Mouse (Mus musculus): ENCODE measurements around the gene Tspan9. TPM values are rescaled to one million over a fixed set of nuclear protein-coding genes. Genes with fewer than 3 reads are reported as not detected.

Gene Tspan9
- polyA plus RNA-seq, 1 experiment from 2014 or later, result 114 TPM

GRCm38 (mm10) chr6:127920652-127921051 is 222.7 kb downstream of the Tspan9 start:
- ATAC-seq (ENCODE audit: insufficient number of reproducible peaks, insufficient read depth, low FRiP score, low TSS enrichment, low read depth), result no peak
- peaks cover 18% of the 10 kb centered on the region for H3K36me3 ChIP-seq
- no peak overlapping the region for H3K27ac ChIP-seq
- peaks cover 7% of the 10 kb centered on the region for H3K27me3 ChIP-seq
- no peak overlapping the region for H3K4me3 ChIP-seq (replicated peaks)
- WGBS, result 7% methylated on average over 8 of the region's 8 CpGs
- H3K4me2 ChIP-seq, result no peak overlapping the region
- H3K9me3 ChIP-seq, result peaks cover 5% of the 10 kb centered on the region; the same call in 1 of the 2 replicates
- no peak overlapping the region for H3K9ac ChIP-seq (replicated peaks)
- H3K4me1 ChIP-seq (replicated peaks), result no peaks in the 10 kb centered on the region

- no peak overlapping the region for H3K4me3 ChIP-seq (replicated peaks)
- no peak overlapping the region for H3K4me2 ChIP-seq
- no peaks in the 10 kb centered on the region for H3K4me1 ChIP-seq (replicated peaks)
- peaks cover 7% of the 10 kb centered on the region for H3K27me3 ChIP-seq
- no peak overlapping the region for H3K27ac ChIP-seq
- peaks cover 22% of the 10 kb centered on the region for H3K36me3 ChIP-seq
- H3K9me3 ChIP-seq, result peaks cover 5% of the 10 kb centered on the region; the same call in 1 of the 2 replicates
- no peak overlapping the region for H3K9ac ChIP-seq (replicated peaks)
- WGBS, result 88% methylated on average over 6 of the region's 6 CpGs
- ATAC-seq (ENCODE audit: insufficient number of reproducible peaks, insufficient read depth, low FRiP score, low TSS enrichment, low read depth), result no peak
Observed at GRCm38 (mm10) chr6:127919491-127919890, 223.9 kb downstream of the Tspan9 start.

- no peak for ATAC-seq (ENCODE audit: insufficient number of reproducible peaks, insufficient read depth, low FRiP score, low TSS enrichment, low read depth)
- no peak overlapping the region for H3K4me2 ChIP-seq
- H3K4me3 ChIP-seq (replicated peaks), result no peak overlapping the region
- H3K4me1 ChIP-seq (replicated peaks), result no peaks in the 10 kb centered on the region
- H3K9me3 ChIP-seq, result peaks cover 5% of the 10 kb centered on the region; the same call in 1 of the 2 replicates
- peaks cover 39% of the 10 kb centered on the region for H3K36me3 ChIP-seq
- 69% methylated on average over 4 of the region's 4 CpGs for WGBS
- peaks cover 7% of the 10 kb centered on the region; the same call in 1 of the 2 replicates for H3K27me3 ChIP-seq
- H3K27ac ChIP-seq, result no peak overlapping the region
- no peak overlapping the region for H3K9ac ChIP-seq (replicated peaks)
Observed at GRCm38 (mm10) chr6:127917712-127918111, 225.7 kb downstream of the Tspan9 start.

GRCm38 (mm10) chr6:127916993-127917392 is 226.4 kb downstream of the Tspan9 start:
- WGBS, result 79% methylated on average over 3 of the region's 3 CpGs
- peaks cover 39% of the 10 kb centered on the region for H3K36me3 ChIP-seq
- H3K4me2 ChIP-seq, result no peak overlapping the region
- no peak for ATAC-seq (ENCODE audit: insufficient number of reproducible peaks, insufficient read depth, low FRiP score, low TSS enrichment, low read depth)
- no peak overlapping the region for H3K4me3 ChIP-seq (replicated peaks)
- H3K9me3 ChIP-seq, result peaks cover 5% of the 10 kb centered on the region; the same call in 1 of the 2 replicates
- no peak overlapping the region for H3K9ac ChIP-seq (replicated peaks)
- H3K27ac ChIP-seq, result no peak overlapping the region
- H3K4me1 ChIP-seq (replicated peaks), result no peaks in the 10 kb centered on the region
- peaks cover 3% of the 10 kb centered on the region; the same call in 1 of the 2 replicates for H3K27me3 ChIP-seq

GRCm38 (mm10) chr6:127912938-127913337 is 230.5 kb downstream of the Tspan9 start:
- H3K27me3 ChIP-seq, result no peaks in the 10 kb centered on the region

GRCm38 (mm10) chr6:127911687-127912086 is 231.7 kb downstream of the Tspan9 start:
- H3K9me3 ChIP-seq, result peaks cover 5% of the 10 kb centered on the region; the same call in 1 of the 2 replicates
- H3K9ac ChIP-seq (replicated peaks), result no peak overlapping the region
- H3K4me1 ChIP-seq (replicated peaks), result no peaks in the 10 kb centered on the region
- H3K36me3 ChIP-seq, result peaks cover 38% of the 10 kb centered on the region
- no peak overlapping the region for H3K27ac ChIP-seq
- H3K4me2 ChIP-seq, result no peak overlapping the region
- no peaks in the 10 kb centered on the region for H3K27me3 ChIP-seq
- H3K4me3 ChIP-seq (replicated peaks), result no peak overlapping the region
- ATAC-seq (ENCODE audit: insufficient number of reproducible peaks, insufficient read depth, low FRiP score, low TSS enrichment, low read depth), result no peak
- WGBS, result 72% methylated on average over 4 of the region's 4 CpGs

More at GRCm38 (mm10) chr6:127912938-127913337, 230.5 kb downstream of the Tspan9 start:
- no peak for ATAC-seq (ENCODE audit: insufficient number of reproducible peaks, insufficient read depth, low FRiP score, low TSS enrichment, low read depth)
- Histone ChIP-seq H3K4me2 (no peak overlapping the region), H3K4me1 (replicated peaks) (no peaks in the 10 kb centered on the region), H3K9me3 (peaks cover 5% of the 10 kb centered on the region; the same call in 1 of the 2 replicates), H3K9ac (replicated peaks) (no peak overlapping the region), H3K4me3 (replicated peaks) (no peak overlapping the region), H3K36me3 (peaks cover 33% of the 10 kb centered on the region), H3K27ac (no peak overlapping the region)
- 92% methylated on average over 3 of the region's 3 CpGs for WGBS

Small RNA genes lying within 50 kb of the gene (microRNA-seq; reads per million reads assigned to microRNA genes)
- not detected for gene Gm26338

Other genes starting within 250 kb of the Tspan9 start
- 3.5 TPM in 2 replicates for gene Tead4, start 157.2 kb upstream of the Tspan9 start, polyA plus RNA-seq (2016; fragmentation: Nextera tagmentation; extraction: Ambion mirVana)
- 21.0 and 23.6 TPM in 2 replicates for gene Tulp3, start 212.3 kb upstream of the Tspan9 start, polyA plus RNA-seq (2016; fragmentation: Nextera tagmentation; extraction: Ambion mirVana)
- 167 and 177 TPM in 2 replicates for gene Rhno1, start 219.3 kb upstream of the Tspan9 start, polyA plus RNA-seq (2016; fragmentation: Nextera tagmentation; extraction: Ambion mirVana)
- 43.2 and 52.4 TPM in 2 replicates for gene Foxm1, start 219.4 kb upstream of the Tspan9 start, polyA plus RNA-seq (2016; fragmentation: Nextera tagmentation; extraction: Ambion mirVana)
- gene Tex52, start 231.9 kb upstream of the Tspan9 start, polyA plus RNA-seq (2016; fragmentation: Nextera tagmentation; extraction: Ambion mirVana), result 0.38 and 0.74 TPM in 2 replicates
- gene Gm44596, start 231.9 kb upstream of the Tspan9 start, polyA plus RNA-seq (2016; fragmentation: Nextera tagmentation; extraction: Ambion mirVana), result not detected in 2 replicates

Measured in limb, embryonic 12.5 days (tissue).